ENCODE assay signal across 9 mouse cellular contexts in the genomic region with DNA sequence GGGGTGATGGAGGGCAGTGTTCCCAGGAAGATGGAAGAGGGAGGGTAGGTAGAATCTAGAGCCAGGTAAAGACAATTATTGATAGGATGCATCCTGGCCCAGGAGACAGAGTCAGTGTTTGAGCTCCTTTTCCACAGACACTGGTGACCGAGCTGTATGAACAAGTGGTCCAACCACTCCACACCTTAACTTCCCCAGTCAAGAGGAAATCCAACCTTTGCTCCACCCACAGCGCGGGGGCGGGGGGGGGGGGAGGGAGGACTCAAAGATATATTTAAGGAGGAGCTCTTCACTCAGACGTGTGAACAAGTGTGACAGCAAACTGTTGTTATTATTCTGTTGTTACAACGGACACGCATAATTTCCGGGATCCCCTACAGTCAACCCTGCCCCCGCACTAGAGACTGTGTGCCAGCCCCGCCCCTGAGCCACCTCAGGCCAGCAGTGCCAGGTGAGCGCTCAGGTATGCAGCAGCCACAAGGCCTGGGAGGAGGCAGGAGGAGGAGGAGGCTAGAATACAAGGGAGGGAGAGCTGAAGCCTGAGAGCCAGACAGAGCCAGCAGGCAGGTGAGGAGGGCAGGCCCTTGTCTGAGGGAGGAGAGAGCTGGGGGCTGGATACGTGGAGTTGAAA. TPM values are rescaled to one million over a fixed set of nuclear protein-coding genes. Genes with fewer than 3 reads are reported as not detected.
DNase-seq lines count a peak whose midpoint lies in the region; ATAC-seq lines count a peak whose summit lies in the region.
"Had no signal": no experiment of that assay in that cellular context is flagged by ENCODE, and none has a peak within 500 bp of the region (broad histone marks: within the 10 kb centered on the region; RNA-seq: fewer than 3 reads in every experiment).

No protein-coding gene starts in this region.

- no peak overlapping the region for H3K27ac ChIP-seq in midbrain, embryonic 16.5 days (ENCODE audit: low read length)
- H3K27ac ChIP-seq in midbrain, embryonic 13.5 days, result no peak overlapping the region

- no peak overlapping the region for H3K4me2 ChIP-seq in midbrain, embryonic 16.5 days (ENCODE audit: low read length)
- no peak overlapping the region for H3K4me2 ChIP-seq in midbrain, embryonic 13.5 days (replicated peaks)

- no peak overlapping the region for H3K4me3 ChIP-seq in midbrain, embryonic 16.5 days (ENCODE audit: low read depth, low read length)
- no peak overlapping the region for H3K4me3 ChIP-seq in midbrain, embryonic 13.5 days (replicated peaks)

- H3K36me3 ChIP-seq in midbrain, embryonic 16.5 days (ENCODE audit: control insufficient read depth, insufficient read depth, low read length), result no peaks in the 10 kb centered on the region
- H3K36me3 ChIP-seq in midbrain, embryonic 13.5 days, result no peaks in the 10 kb centered on the region

- no peak for ATAC-seq in midbrain, embryonic 16.5 days
- no peak for ATAC-seq in midbrain, embryonic 13.5 days
- ATAC-seq: forebrain, postnatal 0 days had no signal

- 0 out of 2 replicates have a peak, but pooled peaks cover 4% of the 10 kb centered on the region for H3K4me1 ChIP-seq in midbrain, embryonic 16.5 days (ENCODE audit: control insufficient read depth, insufficient read depth, low read length)
- no peaks in the 10 kb centered on the region for H3K4me1 ChIP-seq in midbrain, embryonic 13.5 days (replicated peaks)

- DNase-seq in kidney, adult 9 months, result peak; percentile 67
- peak; percentile 90 for DNase-seq in lung, postnatal 25 days (ENCODE audit: low spot score)
- peak; percentile 60 to 73 for DNase-seq in urinary bladder, postnatal 36 days (ENCODE audit: low spot score in 2 of 2)
- no peak for DNase-seq in cerebellum, postnatal 10 days
- DNase-seq in cerebellum, adult 9-11 months, result no peak
- no peak for DNase-seq in cerebellum, adult 11-12 months
- DNase-seq: forebrain, postnatal 0 days had no signal

- H3K9ac ChIP-seq in midbrain, embryonic 16.5 days (ENCODE audit: low read depth, low read length), result 0 out of 2 replicates have a peak overlapping the region, but pooled peaks have one; percentile 33
- H3K9ac ChIP-seq in midbrain, embryonic 13.5 days (replicated peaks), result no peak overlapping the region
- H3K9ac ChIP-seq: forebrain, postnatal 0 days had no signal

- no peaks in the 10 kb centered on the region for H3K9me3 ChIP-seq in midbrain, embryonic 16.5 days (replicated peaks; ENCODE audit: control insufficient read depth, low read length, poor library complexity, severe bottlenecking)
- H3K9me3 ChIP-seq in midbrain, embryonic 13.5 days, result no peaks in the 10 kb centered on the region

- 0 out of 2 replicates have a peak, but pooled peaks cover 4% of the 10 kb centered on the region for H3K27me3 ChIP-seq in midbrain, embryonic 16.5 days (ENCODE audit: control insufficient read depth, insufficient read depth, low read depth, low read length)
- H3K27me3 ChIP-seq in midbrain, embryonic 13.5 days, result no peaks in the 10 kb centered on the region

- 13% methylated on average over 12 of the region's 12 CpGs for WGBS in midbrain, embryonic 16.5 days
- 13% methylated on average over 12 of the region's 12 CpGs for WGBS in midbrain, embryonic 13.5 days

RNA-seq across cellular contexts. Expression of a gene that starts 3.8 kb away (rescaled TPM):
- 12.8 TPM in 2 replicates for polyA plus RNA-seq in midbrain, embryonic 16.5 days (2015; fragmentation: Nextera tagmentation; extraction: Ambion mirVana)
- polyA plus RNA-seq in midbrain, embryonic 13.5 days (2015; fragmentation: Nextera tagmentation; extraction: Ambion mirVana), result 5.5 and 8.2 TPM in 2 replicates

RNA-seq across cellular contexts. Expression of a gene that starts 18.9 kb away (rescaled TPM):
- 43.2 and 45.6 TPM in 2 replicates for polyA plus RNA-seq in midbrain, embryonic 16.5 days (2015; fragmentation: Nextera tagmentation; extraction: Ambion mirVana)
- 37.9 and 41.6 TPM in 2 replicates for polyA plus RNA-seq in midbrain, embryonic 13.5 days (2015; fragmentation: Nextera tagmentation; extraction: Ambion mirVana)

RNA-seq across cellular contexts. Expression of a gene that starts 37.2 kb away (rescaled TPM):
- polyA plus RNA-seq in midbrain, embryonic 16.5 days (2015; fragmentation: Nextera tagmentation; extraction: Ambion mirVana), result 35.6 and 44.7 TPM in 2 replicates
- 34.9 and 51.9 TPM in 2 replicates for polyA plus RNA-seq in midbrain, embryonic 13.5 days (2015; fragmentation: Nextera tagmentation; extraction: Ambion mirVana)

RNA-seq across cellular contexts. Expression of a gene that starts 51.9 kb away (rescaled TPM):
- 3.2 and 3.6 TPM in 2 replicates for polyA plus RNA-seq in midbrain, embryonic 16.5 days (2015; fragmentation: Nextera tagmentation; extraction: Ambion mirVana)
- polyA plus RNA-seq in midbrain, embryonic 13.5 days (2015; fragmentation: Nextera tagmentation; extraction: Ambion mirVana), result 5.4 and 6.3 TPM in 2 replicates

RNA-seq across cellular contexts. Expression of a gene that starts 59.7 kb away (rescaled TPM):
- 1.8 TPM in 2 replicates for polyA plus RNA-seq in midbrain, embryonic 16.5 days (2015; fragmentation: Nextera tagmentation; extraction: Ambion mirVana)
- polyA plus RNA-seq in midbrain, embryonic 13.5 days (2015; fragmentation: Nextera tagmentation; extraction: Ambion mirVana), result 1.4 and 2.3 TPM in 2 replicates

Comparison
In these comparisons a context has a peak if more than half of its experiments do, and no peak if none do; other contexts are left out.
1. DNase-seq: peak in kidney, adult 9 months (single experiment), lung, postnatal 25 days (single experiment) and urinary bladder, postnatal 36 days (2 of 2); none in cerebellum, postnatal 10 days (0 of 2), cerebellum, adult 9-11 months (single experiment) and cerebellum, adult 11-12 months (single experiment).